Comparison of ENCODE assay signal across 22 mouse cellular contexts in genomic region chr6:51573136-51573535, GRCm38 (mm10). TPM values are rescaled to one million over a fixed set of nuclear protein-coding genes. Genes with fewer than 3 reads are reported as not detected.
DNase-seq lines count a peak whose midpoint lies in the region; ATAC-seq and TF ChIP-seq lines count a peak whose summit lies in the region.
"Had no signal": no experiment of that assay in that cellular context is flagged by ENCODE, and none has a peak within 500 bp of the region (broad histone marks: within the 10 kb centered on the region; RNA-seq: fewer than 3 reads in every experiment).

No protein-coding gene starts in this region.

- no peaks in the 10 kb centered on the region for H3K27me3 ChIP-seq in liver, adult 2 months (ENCODE audit: control insufficient read depth, insufficient read depth, low read length)
- H3K27me3 ChIP-seq in liver, postnatal 0 days (ENCODE audit: insufficient read depth, low read length): no peaks in the 10 kb centered on the region
- H3K27me3 ChIP-seq in stomach, postnatal 0 days (ENCODE audit: control insufficient read depth, insufficient read depth, low read length): no peaks in the 10 kb centered on the region
- H3K27me3 ChIP-seq: CH12.LX, Patski had no signal

- H3K4me2 ChIP-seq in liver, postnatal 0 days (ENCODE audit: low read depth, low read length): no peak overlapping the region
- H3K4me2 ChIP-seq in stomach, postnatal 0 days (replicated peaks; ENCODE audit: low read depth): no peak overlapping the region

- no peak for TF ChIP-seq EP300 in liver, postnatal 0 days (IDR thresholded peaks at IDR 0.05; ENCODE audit: low read depth)
- no peak for TF ChIP-seq EP300 in stomach, postnatal 0 days (optimal IDR thresholded peaks at IDR 0.05)

- no peak for TF ChIP-seq POLR2A in liver, adult 2 months (IDR thresholded peaks at IDR 0.05; ENCODE audit: extremely low read depth, insufficient read depth, low read length)

- no peaks in the 10 kb centered on the region for H3K79me2 ChIP-seq in liver, adult 2 months (ENCODE audit: control insufficient read depth, insufficient read depth, low read length)

- H3K9ac ChIP-seq in liver, adult 2 months (ENCODE audit: low read depth, low read length): no peak overlapping the region
- H3K9ac ChIP-seq in liver, postnatal 0 days (replicated peaks): no peak overlapping the region
- H3K9ac ChIP-seq in ES-E14 (ENCODE audit: insufficient read depth, low read depth, low read length, poor library complexity, severe bottlenecking): no peak overlapping the region
- H3K9ac ChIP-seq in stomach, postnatal 0 days (ENCODE audit: low read length): no peak overlapping the region

- H3K4me3 ChIP-seq in liver, adult 2 months (ENCODE audit: insufficient read depth, low read depth, low read length): no peak overlapping the region
- H3K4me3 ChIP-seq in liver, postnatal 0 days (ENCODE audit: low read depth, low read length): no peak overlapping the region
- H3K4me3 ChIP-seq in ES-E14 (ENCODE audit: insufficient read depth in 1 of 2, low read depth in 1 of 2, low read length in 2 of 2, poor library complexity in 1 of 2, severe bottlenecking in 1 of 2): no peak overlapping the region
- H3K4me3 ChIP-seq in stomach, postnatal 0 days (ENCODE audit: low read depth, low read length): no peak overlapping the region
- H3K4me3 ChIP-seq in layer of hippocampus, adult 2 months: no peak overlapping the region

- no peak overlapping the region for H3K27ac ChIP-seq in liver, adult 2 months (replicated peaks; ENCODE audit: insufficient read depth, low read depth, low read length)
- H3K27ac ChIP-seq in liver, postnatal 0 days (ENCODE audit: low read depth): no peak overlapping the region
- peak overlapping the region; percentile 40; the same call in 1 of the 2 replicates for H3K27ac ChIP-seq in ES-E14 (ENCODE audit: insufficient read depth, low read depth, low read length, poor library complexity, severe bottlenecking)
- H3K27ac ChIP-seq in stomach, postnatal 0 days (replicated peaks): no peak overlapping the region
- H3K27ac ChIP-seq in layer of hippocampus, adult 2 months: no peak overlapping the region

- WGBS in liver, adult 2 months: 75% methylated on average over 4 of the region's 4 CpGs
- 70% methylated on average over 4 of the region's 4 CpGs for WGBS in liver, postnatal 0 days (ENCODE audit: insufficient replicate concordance)
- WGBS in stomach, postnatal 0 days: 77% methylated on average over 4 of the region's 4 CpGs

- no peak for ATAC-seq in liver, postnatal 0 days
- peak; percentile 84 for ATAC-seq in stomach, postnatal 0 days (ENCODE audit: low FRiP score, low TSS enrichment)
- ATAC-seq: activated CD4-positive, CD25-positive, alpha-beta regulatory T cell, adult 4 months; CD4-positive, CD25-positive, alpha-beta regulatory T cell, adult 4 months; Patski had no signal

- H3K4me1 ChIP-seq in liver, adult 2 months (ENCODE audit: control insufficient read depth, insufficient read depth, low read length): peaks cover 9% of the 10 kb centered on the region
- H3K4me1 ChIP-seq in liver, postnatal 0 days (ENCODE audit: insufficient read depth): peaks cover 4% of the 10 kb centered on the region; the same call in 1 of the 2 replicates
- H3K4me1 ChIP-seq in ES-E14 (ENCODE audit: control insufficient read depth in 2 of 2, insufficient read depth in 2 of 2, low read length in 2 of 2, poor library complexity in 1 of 2): peaks cover 0 to 9% of the 10 kb centered on the region in 2 experiments; a peak in 2 of 4 replicates
- H3K4me1 ChIP-seq in stomach, postnatal 0 days (replicated peaks; ENCODE audit: control insufficient read depth, insufficient read depth): no peaks in the 10 kb centered on the region

- in situ Hi-C loops in ES-E14 (cut with MboI; ENCODE audit: low sequenced_read_pairs in 2 of 2, unreplicated experiment in 2 of 2): loop anchor here in 1 of 2 experiments (10.0 kb wide), 1 partner anchor 348 kb away; no protein-coding TSS in a partner anchor

- no peak for TF ChIP-seq CTCF in liver, adult 2 months (IDR thresholded peaks at IDR 0.05; ENCODE audit: low read depth, low read length)
- no peak for TF ChIP-seq CTCF in liver, postnatal 0 days (IDR thresholded peaks at IDR 0.05; ENCODE audit: low read depth)
- no peak for TF ChIP-seq CTCF in stomach, postnatal 0 days (IDR thresholded peaks at IDR 0.05; ENCODE audit: low read depth)
- no peak for TF ChIP-seq CTCF in layer of hippocampus, adult 2 months (conservative IDR thresholded peaks at IDR 0.05)

- no peaks in the 10 kb centered on the region for H3K9me3 ChIP-seq in liver, postnatal 0 days (ENCODE audit: low read length)
- no peaks in the 10 kb centered on the region for H3K9me3 ChIP-seq in ES-E14 (ENCODE audit: control insufficient read depth, insufficient read depth, low read depth, low read length)
- H3K9me3 ChIP-seq in stomach, postnatal 0 days (ENCODE audit: control insufficient read depth, low read length): no peaks in the 10 kb centered on the region
- H3K9me3 ChIP-seq: G1E had no signal

- peaks cover 10% of the 10 kb centered on the region for H3K36me3 ChIP-seq in liver, adult 2 months (ENCODE audit: control insufficient read depth, insufficient read depth, low read length)
- H3K36me3 ChIP-seq in liver, postnatal 0 days (replicated peaks; ENCODE audit: insufficient read depth, low read length): 0 out of 2 replicates have a peak, but pooled peaks cover 3% of the 10 kb centered on the region
- peaks cover 7% of the 10 kb centered on the region for H3K36me3 ChIP-seq in ES-E14 (ENCODE audit: control insufficient read depth, insufficient read depth, low read length, poor library complexity, severe bottlenecking)
- no peaks in the 10 kb centered on the region for H3K36me3 ChIP-seq in stomach, postnatal 0 days (ENCODE audit: control insufficient read depth, insufficient read depth, low read length)
- H3K36me3 ChIP-seq: G1E had no signal

- peak; percentile 47 for DNase-seq in liver, adult 2 months (ENCODE audit: extremely low read depth, low read depth, low spot score)
- DNase-seq in liver, postnatal 0 days: no peak
- no peak for DNase-seq in ES-E14 (ENCODE audit: low read depth, low spot score)
- DNase-seq in stomach, postnatal 0 days (ENCODE audit: low spot score): peak; percentile 55
- no peak for DNase-seq in right cerebral cortex, postnatal 25 days
- DNase-seq in layer of hippocampus, adult 2 months (ENCODE audit: low spot score in 2 of 2): no peak
- DNase-seq: adrenal gland, adult 2 months; adrenal gland, adult 8-10 months; adrenal gland, postnatal 10 days; adrenal gland, postnatal 14 days; adrenal gland, postnatal 25 days; adrenal gland, postnatal 36 days; B cell, adult 2 months; cerebellum, adult 11 months; cerebellum, adult 11-12 months; cerebellum, adult 18-20 months; cerebellum, adult 2 months had no signal

TF ChIP-seq in ES-E14, 5 proteins besides CTCF, POLR2A, EP300 and RAD21:
- TF ChIP-seq HCFC1 (IDR thresholded peaks at IDR 0.05; ENCODE audit: borderline replicate concordance, insufficient read depth, low read length) (no peak), CHD2 (IDR thresholded peaks at IDR 0.05; ENCODE audit: low read depth, low read length) (no peak), ZC3H11A (IDR thresholded peaks at IDR 0.05; ENCODE audit: borderline replicate concordance, low read depth, low read length) (no peak), ZNF384 (IDR thresholded peaks at IDR 0.05; ENCODE audit: low read depth, low read length) (no peak), MAFK (IDR thresholded peaks at IDR 0.05; ENCODE audit: insufficient read depth, low read depth, low read length) (no peak)
TF ChIP-seq in ES-E14: peak in this region for 0.

RNA-seq across cellular contexts. Expression of gene Snx10, which starts 49.4 kb away (rescaled TPM):
- 22.0 and 33.7 TPM in 2 replicates for total RNA-seq in liver, adult 2 months (2014; rRNA removed)
- polyA plus RNA-seq in liver, adult 2 months (2012; rRNA removed): 3.7 and 4.2 TPM in 2 replicates
- polyA plus RNA-seq in liver, postnatal 0 days (2015; fragmentation: Nextera tagmentation; extraction: Ambion mirVana): 15.3 and 17.7 TPM in 2 replicates
- total RNA-seq in ES-E14 (2012; rRNA removed): 20.9 and 21.2 TPM in 2 replicates
- polyA plus RNA-seq in stomach, postnatal 0 days (2015; fragmentation: Nextera tagmentation; extraction: Ambion mirVana): 16.9 and 17.4 TPM in 2 replicates
- 100 to 1,000 TPM in 1 of 2 experiments, 10 to 100 TPM in 1; 98.0 to 103 TPM for total RNA-seq in layer of hippocampus, adult 2 months (2021)
- polyA plus RNA-seq: G1E had no signal

Comparison
In these comparisons a context has a peak if more than half of its experiments do, and no peak if none do; other contexts are left out.
1. DNase-seq: peak in liver, adult 2 months (single experiment) and stomach, postnatal 0 days (single experiment); none in liver, postnatal 0 days (single experiment), ES-E14 (single experiment), right cerebral cortex, postnatal 25 days (single experiment) and layer of hippocampus, adult 2 months (0 of 2).